Mouse (Mus musculus) Patski (cell line): ENCODE measurements at regions not wholly inside any gene's neighbourhood (a gene's known extent, or its start where the extent isn't known, plus 50 kb on each side); places are given as distances from the start of the nearest gene placed in this dataset.

Source experiments
- ATAC-seq: fragments of 100-300 bp; one replicate; pipeline ENCODE4 v1.8.0; 2021
- CTCF ChIA-PET: fragments of 350-600 bp; sonication (Branson Sonifier 250); formaldehyde crosslinking; loops from one replicate; lab custom pipeline; 2022; ENCODE audit warnings: inconsistent platforms; lab: Charles Lee
- POLR2A ChIA-PET: fragments of 350-600 bp; sonication (Branson Sonifier 250); formaldehyde crosslinking; loops from one replicate; lab custom pipeline; 2022; ENCODE audit warnings: antibody characterized with exemption, inconsistent platforms; lab: Charles Lee
- DNase-seq: peaks from one replicate; pipeline ENCODE4 v3.0.0-alpha.2; 2011; ENCODE audit warnings: low read depth, low spot score
- H3K27me3 ChIP-seq: fragments of 371-371 bp; one replicate; pipeline ENCODE4 v1.5.1; 2021
- CTCF ChIP-seq: fragments of 100-300 bp; IDR thresholded peaks from one replicate; pipeline ENCODE4 v1.5.1; 2021
- in situ Hi-C: fragments of 300-500 bp; cut with MboI; formaldehyde crosslinking; loops from 3 replicates; pipeline ENCODE4 v1.11.1; 2018; ENCODE audit warnings: low pct_unique_long_range_greater_than_20kb, mixed read lengths

DNA sequence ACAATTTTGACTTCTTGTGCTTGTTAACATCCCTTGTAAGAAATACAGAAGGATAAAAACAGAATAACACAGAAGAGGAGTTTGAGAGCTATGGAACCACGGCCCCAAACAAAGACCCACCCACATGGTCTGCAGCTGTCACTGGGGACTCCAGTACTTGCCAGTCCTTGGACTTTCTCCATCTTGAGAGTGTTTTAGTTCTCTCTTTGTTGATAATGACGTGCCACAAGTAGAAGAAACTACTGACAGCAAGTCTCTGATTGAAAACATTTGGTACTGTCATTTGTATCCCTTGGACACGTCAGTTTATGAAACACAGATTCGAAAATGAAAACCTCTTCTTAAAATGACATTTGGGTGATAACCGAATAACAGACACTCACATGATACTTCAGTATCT, 68.3 kb upstream of the Frg1 start:
- ChIA-PET CTCF (no interaction called here), POLR2A (no interaction called here)
- TF ChIP-seq CTCF, result no peak
- ATAC-seq (no peak), DNase-seq (no peak)
- peaks cover 18% of the 10 kb centered on the region for H3K27me3 ChIP-seq
- in situ Hi-C loops, result no loop called here

DNA sequence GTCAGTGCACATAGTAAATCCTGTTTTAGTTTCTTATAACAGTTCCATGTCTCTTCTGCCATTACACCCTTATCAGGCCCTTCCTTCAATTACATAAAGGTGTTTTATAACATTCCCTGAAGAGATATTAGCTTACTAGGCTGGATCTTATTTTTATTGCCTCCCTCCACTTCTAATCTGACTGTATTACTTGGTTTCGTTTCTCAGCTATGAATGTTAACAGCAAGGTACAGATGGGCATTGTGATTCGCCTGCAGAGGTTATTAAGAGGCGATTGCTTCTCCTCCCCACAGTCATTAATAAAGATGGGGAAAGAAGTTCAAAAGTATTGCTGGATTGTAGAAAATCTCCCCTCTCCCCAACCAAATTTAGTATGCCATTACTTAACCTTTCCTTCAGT, 66.4 kb upstream of the Frg1 start:
- ATAC-seq (no peak), DNase-seq (no peak)
- H3K27me3 ChIP-seq, result peaks cover 18% of the 10 kb centered on the region
- CTCF ChIA-PET, result interaction anchor here (0.6 kb wide), 1 partner anchor 1802 kb away, joined by 3 read pairs; no protein-coding TSS in a partner anchor
- no peak for TF ChIP-seq CTCF
- in situ Hi-C loops, result no loop called here
- POLR2A ChIA-PET, result no interaction called here

GRCm38 (mm10) chr8:41472992-41473699, 56.3 kb upstream of the Frg1 start:
- ATAC-seq (no peak), DNase-seq (no peak)
- ChIA-PET POLR2A (no interaction called here), CTCF (interaction anchor here (1.1 kb wide), 1 partner anchor 14 kb away, joined by 3 read pairs; no protein-coding TSS in a partner anchor)
- TF ChIP-seq CTCF, result no peak
- in situ Hi-C loops, result loop anchor here (25.0 kb wide), 1 partner anchor 314 kb away; no protein-coding TSS in a partner anchor
- peaks cover 28% of the 10 kb centered on the region for H3K27me3 ChIP-seq

DNA sequence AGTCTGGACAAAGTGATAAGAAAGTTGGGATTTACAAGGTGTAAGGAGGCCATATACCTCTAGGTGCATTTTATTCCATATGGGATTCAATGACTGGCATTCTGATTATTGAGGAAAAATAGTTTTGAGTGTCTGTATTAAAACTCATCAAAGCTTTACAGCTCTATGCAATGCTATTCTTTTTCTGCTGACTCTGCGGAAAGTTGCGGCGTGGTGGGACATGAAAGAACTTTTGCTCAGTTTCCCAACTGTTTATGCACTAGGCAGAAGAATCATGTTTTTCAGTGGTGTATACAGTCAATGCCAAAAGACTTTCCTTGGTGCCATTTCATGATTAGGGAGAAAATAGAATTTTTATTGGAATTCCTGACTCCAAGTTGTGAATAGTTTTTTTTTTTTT, 55.4 kb upstream of the Frg1 start:
- POLR2A ChIA-PET, result no interaction called here
- ATAC-seq (no peak), DNase-seq (no peak)
- CTCF ChIA-PET, result no interaction called here
- peaks cover 25% of the 10 kb centered on the region for H3K27me3 ChIP-seq
- TF ChIP-seq CTCF, result no peak
- in situ Hi-C loops, result loop anchor here (25.0 kb wide), 1 partner anchor 315 kb away; no protein-coding TSS in a partner anchor
